Mouse (Mus musculus): ENCODE results near the gene Tmem252. TPM values are rescaled to one million over a fixed set of nuclear protein-coding genes. Genes with fewer than 3 reads are reported as not detected.

Gene Tmem252
- total RNA-seq (2022), result under 1 TPM; 0.17 to 0.65 (median 0.28) TPM

- no peak for DNase-seq (ENCODE audit: low spot score in 2 of 2)
Measured at GRCm38 (mm10) chr19:24673762-24674161, at the start of gene Tmem252. Gene Tmem252 (plus strand): TSS chr19:24674008.

- DNase-seq (ENCODE audit: low spot score in 2 of 2), result no peak
Measured at GRCm38 (mm10) chr19:24628049-24628448, 45.8 kb upstream of the Tmem252 start.

DNA sequence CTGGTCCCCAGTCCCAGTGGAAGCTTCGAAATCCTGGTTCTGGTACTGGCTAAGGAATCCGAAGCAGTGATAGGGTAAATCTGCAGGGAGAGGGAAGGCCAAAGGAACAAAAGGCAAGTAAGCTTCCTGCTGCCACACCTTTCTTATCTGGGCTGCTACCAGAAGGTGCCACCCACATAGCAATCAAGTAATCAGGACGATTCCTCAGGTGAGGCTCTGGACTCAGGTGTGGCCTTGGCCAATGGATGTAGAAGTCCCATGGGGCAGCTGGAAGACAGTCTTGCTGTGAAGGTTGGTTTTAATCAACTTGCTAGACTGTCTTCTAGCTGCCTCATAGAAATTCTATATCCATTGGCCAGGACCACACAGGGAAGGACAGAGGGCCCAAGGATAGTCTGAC is 40.8 kb upstream of the Tmem252 start:
- DNase-seq (ENCODE audit: low spot score in 2 of 2), result no peak

DNA sequence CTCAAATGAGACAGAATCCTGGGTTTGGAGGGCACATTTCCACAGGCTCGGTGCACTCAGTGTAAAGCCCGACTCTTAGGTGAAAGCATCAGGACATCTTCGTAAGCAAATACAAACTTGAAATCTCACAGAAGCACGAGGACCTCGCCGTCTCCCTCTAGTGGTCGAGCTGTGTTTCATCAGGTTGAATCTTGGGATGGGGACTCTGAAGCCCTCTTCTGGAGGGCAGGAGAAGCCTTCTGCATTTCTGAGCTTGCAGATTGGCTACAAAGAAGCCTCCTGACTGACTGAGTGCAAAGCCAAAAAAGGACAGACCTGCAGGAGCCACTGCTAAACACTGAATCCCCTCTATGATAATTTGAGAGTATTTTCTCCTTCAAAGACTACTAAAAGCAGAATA is 39.2 kb upstream of the Tmem252 start:
- DNase-seq (ENCODE audit: low spot score in 2 of 2), result peak; percentile 17 to 19

DNA sequence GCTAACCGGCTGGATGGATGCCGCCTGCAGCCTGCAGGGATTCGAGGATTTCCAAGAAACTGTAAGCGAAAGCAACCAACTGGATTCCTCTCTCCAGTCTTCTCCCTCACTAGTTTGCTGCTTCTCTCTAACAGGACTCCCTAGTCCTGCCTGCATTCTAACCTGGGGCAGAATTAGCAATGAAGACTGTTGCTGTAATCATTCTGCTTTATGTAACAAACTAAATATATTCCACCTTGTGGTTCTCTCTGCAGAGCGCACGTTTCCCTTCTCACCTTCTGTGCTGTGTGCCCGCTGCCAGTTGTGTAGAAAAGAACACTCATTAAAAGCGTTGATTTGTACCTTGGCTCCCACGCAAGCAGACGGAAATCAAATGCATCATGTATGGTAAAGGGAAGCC is 37.2 kb upstream of the Tmem252 start:
- peak in 1 of 2 experiments; percentile 23 for DNase-seq (ENCODE audit: low spot score in 2 of 2)

GRCm38 (mm10) chr19:24637988-24638387 is 35.8 kb upstream of the Tmem252 start:
- DNase-seq (ENCODE audit: low spot score in 2 of 2), result no peak

DNA sequence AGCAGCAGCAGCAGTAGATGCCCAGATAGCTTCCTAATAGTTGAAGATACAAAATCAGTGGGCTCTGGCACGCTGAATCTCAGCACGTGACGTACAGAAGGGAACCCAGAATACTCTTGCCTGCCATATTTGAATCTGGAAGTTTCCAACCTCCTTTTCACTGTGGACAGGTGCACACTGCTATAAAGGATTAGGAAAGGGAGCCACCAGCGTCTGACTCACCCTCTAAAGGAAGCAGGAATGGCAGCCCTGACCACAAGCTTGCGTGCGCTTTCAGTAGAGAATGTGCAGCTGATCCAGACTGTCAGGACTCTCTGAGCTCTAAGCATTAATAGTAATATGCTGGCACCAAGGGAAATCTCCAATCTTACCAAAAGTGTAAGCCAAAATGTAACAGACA is 32.8 kb upstream of the Tmem252 start:
- DNase-seq (ENCODE audit: low spot score in 2 of 2), result no peak

- DNase-seq (ENCODE audit: low spot score in 2 of 2), result no peak
Measured at GRCm38 (mm10) chr19:24644971-24645370, 28.8 kb upstream of the Tmem252 start.

GRCm38 (mm10) chr19:24646162-24646829 is 27.5 kb upstream of the Tmem252 start:
- no peak for DNase-seq (ENCODE audit: low spot score in 2 of 2)

- DNase-seq (ENCODE audit: low spot score in 2 of 2), result no peak
Measured at GRCm38 (mm10) chr19:24648016-24648415, 25.8 kb upstream of the Tmem252 start.

- no peak for DNase-seq (ENCODE audit: low spot score in 2 of 2)
Measured at GRCm38 (mm10) chr19:24650428-24650827, 23.4 kb upstream of the Tmem252 start.

DNA sequence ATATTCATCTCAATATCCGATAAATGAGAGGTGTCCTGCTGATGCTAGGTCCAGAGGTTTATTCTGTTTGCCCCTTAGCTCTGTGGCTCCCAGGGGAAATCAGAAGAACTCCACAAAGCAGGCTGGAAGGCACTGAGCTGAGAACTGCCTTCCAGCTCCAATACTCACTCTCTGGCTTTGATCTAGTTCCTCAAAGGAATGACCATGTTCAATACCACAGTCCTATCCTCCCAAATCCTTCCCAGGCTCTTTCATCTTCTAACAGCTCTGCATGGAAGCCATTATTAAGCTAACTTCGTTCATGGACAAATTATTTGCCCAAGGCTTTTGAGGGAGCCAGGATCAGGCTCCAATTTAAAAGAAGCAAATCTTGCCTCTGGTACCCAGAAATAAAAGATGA is 22.2 kb upstream of the Tmem252 start:
- DNase-seq (ENCODE audit: low spot score in 2 of 2), result no peak

- DNase-seq (ENCODE audit: low spot score in 2 of 2), result no peak
Measured at GRCm38 (mm10) chr19:24652342-24653019, 21.3 kb upstream of the Tmem252 start.

DNA sequence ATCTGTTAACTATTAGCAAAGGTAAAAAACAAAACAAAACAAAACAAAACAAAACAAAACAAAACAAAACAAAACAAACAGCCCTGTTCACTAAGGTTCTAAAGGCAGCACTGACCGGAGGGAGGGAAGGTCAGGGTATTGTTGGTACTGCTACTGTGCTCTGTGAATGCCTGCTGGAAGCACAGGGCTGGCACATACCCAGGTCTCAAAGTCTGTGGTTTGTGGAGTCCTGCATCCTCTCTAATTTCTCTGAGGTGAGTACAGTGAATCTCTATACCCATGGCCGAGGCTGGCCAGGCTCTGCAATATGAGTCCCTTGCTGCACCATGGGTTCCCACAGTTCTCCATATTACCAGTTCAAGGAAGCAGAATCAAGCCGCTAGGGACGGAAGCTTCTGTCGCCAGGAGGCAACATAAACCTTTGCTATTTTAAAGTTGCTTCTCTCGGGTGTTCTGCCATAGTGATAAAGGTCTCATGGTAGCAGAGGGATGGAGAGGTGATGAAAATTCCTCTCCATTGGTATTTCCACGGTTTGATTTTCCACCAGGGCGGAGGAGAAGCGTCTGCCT is 20.5 kb upstream of the Tmem252 start:
- no peak for DNase-seq (ENCODE audit: low spot score in 2 of 2)

DNA sequence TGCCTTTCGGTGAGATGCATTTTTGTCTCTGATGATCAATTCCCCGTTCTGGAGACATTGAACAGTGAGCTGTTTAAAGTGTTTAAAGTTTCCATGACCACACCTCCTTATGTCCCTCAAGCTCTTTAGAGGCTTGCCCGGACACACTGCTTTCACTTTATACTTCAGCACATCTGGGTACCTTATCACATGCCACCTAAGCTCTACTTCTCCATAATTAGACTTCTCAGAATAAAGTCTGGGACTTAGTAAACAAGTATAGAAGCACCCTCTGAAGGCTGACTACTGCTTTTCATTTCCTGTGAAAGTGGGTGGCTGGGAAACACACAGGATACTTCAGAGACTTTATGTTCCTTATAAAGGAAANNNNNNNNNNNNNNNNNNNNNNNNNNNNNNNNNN is 16.8 kb upstream of the Tmem252 start:
- DNase-seq (ENCODE audit: low spot score in 2 of 2), result no peak

- DNase-seq (ENCODE audit: low spot score in 2 of 2), result no peak
Measured at GRCm38 (mm10) chr19:24662346-24662745, 11.5 kb upstream of the Tmem252 start.

GRCm38 (mm10) chr19:24665771-24666170 is 8.0 kb upstream of the Tmem252 start:
- no peak for DNase-seq (ENCODE audit: low spot score in 2 of 2)

DNA sequence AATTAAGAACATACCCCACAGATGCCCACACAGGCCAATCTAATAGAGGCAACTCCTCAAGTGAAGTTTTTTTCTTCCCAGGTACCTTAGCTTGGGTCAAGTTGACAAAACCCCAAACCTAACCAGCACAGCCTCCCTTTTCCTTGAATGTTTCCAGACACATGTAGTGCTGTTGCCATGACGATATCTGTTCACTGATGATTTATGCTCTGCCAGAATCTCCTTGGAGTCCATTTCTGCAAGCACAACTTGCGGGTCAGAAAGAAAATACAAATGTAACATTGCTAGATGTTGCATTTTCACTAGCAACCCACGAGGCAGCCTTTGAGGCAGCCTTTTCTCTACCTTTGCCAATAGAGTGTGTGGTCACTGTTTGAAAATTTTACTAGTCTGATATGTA is 6.3 kb upstream of the Tmem252 start:
- no peak for DNase-seq (ENCODE audit: low spot score in 2 of 2)

- no peak for DNase-seq (ENCODE audit: low spot score in 2 of 2)
Measured at GRCm38 (mm10) chr19:24671571-24671970, 2.2 kb upstream of the Tmem252 start.

DNA sequence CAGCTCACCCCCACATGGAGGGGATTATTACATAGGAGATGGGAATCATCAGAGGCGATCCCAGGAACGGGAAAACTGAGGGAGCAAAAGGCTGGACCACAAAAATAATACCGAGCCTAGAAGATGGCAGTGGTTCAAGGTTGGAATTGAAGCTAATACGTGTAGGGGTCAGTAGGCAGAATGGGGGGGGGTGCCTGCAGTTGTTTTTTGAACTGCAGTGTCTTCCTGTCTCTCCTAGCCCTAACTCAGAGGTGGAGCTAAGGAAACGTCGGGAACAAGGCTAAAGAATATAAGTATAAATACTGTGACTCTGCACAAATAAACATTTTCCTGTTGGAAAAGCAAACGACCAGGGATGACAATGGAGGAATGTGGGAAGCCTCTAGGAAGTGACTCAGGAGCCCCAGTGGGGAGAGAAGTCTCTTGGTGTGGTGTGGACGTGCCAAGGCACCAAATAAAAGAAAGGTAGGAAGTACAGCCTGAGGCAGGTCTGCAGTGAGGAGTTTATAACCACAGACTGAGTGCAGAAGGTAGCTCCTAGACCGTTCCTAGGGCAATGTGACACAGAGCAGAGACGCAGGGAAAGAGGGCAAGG is 1.3 kb upstream of the Tmem252 start:
- no peak for DNase-seq (ENCODE audit: low spot score in 2 of 2)

GRCm38 (mm10) chr19:24673331-24673730 is 477 bp upstream of the Tmem252 start:
- DNase-seq (ENCODE audit: low spot score in 2 of 2), result no peak

- no peak for DNase-seq (ENCODE audit: low spot score in 2 of 2)
Measured at GRCm38 (mm10) chr19:24676429-24676828, 2.6 kb downstream of the Tmem252 start.

All from left cerebral cortex, adult 8-10 months (tissue).